Mouse (Mus musculus) lung, adult 2 months (tissue): Measurements from ENCODE around the gene Hpd. TPM values are rescaled to one million over a fixed set of nuclear protein-coding genes. Genes with fewer than 3 reads are reported as not detected.

Source experiments
- DNase-seq: peaks from one replicate; pipeline ENCODE4 v3.0.0; 2022
- H3K4me1 ChIP-seq: fragments of 200-500 bp; 2 replicates; pipeline ENCODE4 v1.6.1; 2011; ENCODE audit warnings: low read length; ENCODE audit not compliant: control insufficient read depth, insufficient read depth
- H3K4me3 ChIP-seq: fragments of 200-500 bp; replicated peaks from 2 replicates; pipeline ENCODE3; 2011; ENCODE audit warnings: low read depth, mild to moderate bottlenecking, control low read depth, low read length; ENCODE audit errors: extremely low read depth
- CTCF ChIP-seq: fragments of 200-500 bp; IDR thresholded peaks from 2 replicates; pipeline ENCODE4 v1.5.1; 2011; ENCODE audit warnings: mild to moderate bottlenecking, low read length, control low read depth; ENCODE audit not compliant: insufficient read depth
- POLR2A ChIP-seq: fragments of 200-500 bp; IDR thresholded peaks from 2 replicates; pipeline ENCODE4 v1.6.1; 2011; ENCODE audit warnings: low read depth, mild to moderate bottlenecking, control low read depth, low read length, borderline replicate concordance; ENCODE audit errors: extremely low read depth
- WGBS: fragments of 180-500 bp; shearing (Covaris S2); methylation state at CpG from one replicate; pipeline ENCODE4 v1.1.7; 2018; 5-methylcytosine and 5-hydroxymethylcytosine counted together
- polyA plus RNA-seq: library from polyadenylated mRNA; depleted of rRNA; stranded (reverse); fragments of >200 nt; gene quantifications from 2 replicates; pipeline ENCODE4 v1.2.3, GENCODE M21; 2012

Gene Hpd
- polyA plus RNA-seq, 1 experiment, result 2.2 TPM

DNA sequence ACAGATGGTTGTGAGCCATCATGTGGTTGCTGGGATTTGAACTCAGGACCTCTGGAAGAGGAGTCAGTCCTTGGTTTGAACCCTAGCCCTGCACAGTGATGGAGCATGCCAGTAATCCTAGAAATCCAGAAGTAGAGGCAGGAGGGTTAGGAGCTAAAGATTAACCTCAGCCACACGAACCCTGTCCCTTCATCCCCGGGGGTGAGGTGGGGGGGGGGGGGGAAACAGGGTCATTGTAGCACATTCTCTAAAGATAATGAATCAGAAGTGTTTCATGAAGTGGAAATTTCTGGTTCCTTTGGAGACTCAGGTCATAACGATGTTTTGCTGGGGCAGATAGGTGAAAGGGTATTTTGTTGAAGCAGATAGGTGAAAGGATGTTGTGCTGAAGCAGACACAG is 8.4 kb upstream of the Hpd start:
- no peak overlapping the region for H3K4me3 ChIP-seq
- TF ChIP-seq CTCF, result no peak
- TF ChIP-seq POLR2A, result no peak
- WGBS, result 54% methylated on average over 3 of the region's 3 CpGs
- DNase-seq, result no peak
- no peaks in the 10 kb centered on the region for H3K4me1 ChIP-seq

DNA sequence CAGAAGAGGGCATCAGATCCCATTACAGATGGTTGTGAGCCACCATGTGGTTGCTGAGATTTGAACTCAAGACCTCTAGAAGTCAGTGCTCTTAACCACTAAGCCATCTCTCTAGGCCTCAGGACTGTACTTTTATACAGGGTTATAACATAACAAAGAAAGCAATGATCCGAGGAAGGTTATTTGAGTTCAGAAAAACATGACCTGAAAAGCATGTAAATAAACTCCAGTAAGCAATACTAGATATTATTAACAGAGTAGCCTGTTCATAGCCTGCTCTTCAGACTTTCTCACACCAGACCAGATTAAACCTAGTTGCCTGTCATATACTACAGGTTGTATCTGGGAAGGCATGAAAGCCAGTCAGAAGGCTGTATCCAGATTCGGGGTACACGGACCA is 4.8 kb upstream of the Hpd start:
- WGBS, result 86% methylated on average over 3 of the region's 3 CpGs
- no peaks in the 10 kb centered on the region for H3K4me1 ChIP-seq
- no peak for TF ChIP-seq POLR2A
- TF ChIP-seq CTCF, result no peak
- no peak for DNase-seq
- no peak overlapping the region for H3K4me3 ChIP-seq

DNA sequence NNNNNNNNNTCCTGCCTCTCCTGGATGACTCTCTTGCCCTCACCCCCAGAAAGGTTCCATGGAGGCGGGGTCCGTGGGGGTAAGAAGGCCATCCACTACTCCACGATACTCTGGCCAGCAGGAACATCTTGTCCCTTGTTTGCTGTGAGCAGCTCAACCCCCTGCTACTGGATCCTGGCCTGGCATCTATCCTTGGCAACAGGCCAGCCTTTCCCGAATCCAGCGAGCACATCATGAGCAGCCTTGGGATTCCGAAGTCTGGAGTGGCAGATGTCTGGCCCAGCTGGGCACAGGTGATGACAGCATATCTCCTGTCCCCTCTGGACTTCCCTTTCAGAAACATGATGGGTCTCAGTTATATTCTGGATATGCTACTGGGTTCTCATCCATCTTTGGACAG is 3.4 kb upstream of the Hpd start:
- Histone ChIP-seq H3K4me1 (no peaks in the 10 kb centered on the region), H3K4me3 (no peak overlapping the region)
- WGBS, result 59% methylated on average over 6 of the region's 6 CpGs
- DNase-seq, result no peak
- TF ChIP-seq POLR2A, result no peak
- no peak for TF ChIP-seq CTCF

DNA sequence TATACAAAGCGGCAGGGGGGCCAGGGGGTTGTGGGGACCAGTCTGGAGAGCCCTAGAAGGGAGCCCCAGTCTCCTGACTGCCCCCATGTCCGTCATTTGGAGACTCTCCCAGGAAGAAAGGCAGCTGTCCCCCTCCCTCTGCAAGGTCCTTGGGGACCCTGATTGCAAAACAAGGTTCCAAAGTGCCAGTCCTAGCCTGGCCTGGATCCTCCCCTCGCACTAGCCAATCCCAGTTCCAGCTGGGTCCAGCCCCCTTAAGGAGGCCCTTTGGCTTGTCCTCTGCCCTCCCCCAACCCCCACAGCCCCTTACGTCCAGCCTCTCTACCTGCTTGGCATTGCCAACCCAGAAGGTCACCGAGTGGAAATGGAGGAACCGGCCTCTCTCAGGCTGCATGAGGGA is 991 bp downstream of the Hpd start:
- Histone ChIP-seq H3K4me1 (no peaks in the 10 kb centered on the region), H3K4me3 (no peak overlapping the region)
- no peak for TF ChIP-seq CTCF
- no peak for TF ChIP-seq POLR2A
- 79% methylated on average over 6 of the region's 6 CpGs for WGBS
- DNase-seq, result no peak

DNA sequence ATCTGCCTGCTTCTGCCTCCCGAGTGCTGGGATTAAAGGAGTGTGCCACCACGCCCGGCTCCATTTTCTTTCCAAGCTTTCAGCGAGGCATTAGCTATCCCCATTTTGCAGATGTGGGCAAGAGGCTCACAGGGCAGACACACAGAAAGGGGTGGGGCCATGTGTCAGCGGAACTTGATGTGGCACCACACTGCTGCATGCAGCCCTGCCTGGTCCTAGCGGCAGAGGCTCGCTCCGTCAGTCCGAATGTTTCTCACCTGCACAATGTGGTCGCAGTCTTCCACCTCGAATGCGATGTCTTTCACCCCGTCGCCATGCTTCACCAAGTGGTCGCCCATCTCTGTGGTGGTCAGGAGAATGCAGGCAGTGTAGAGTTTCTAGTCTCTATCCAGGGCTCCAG is 2.1 kb downstream of the Hpd start:
- no peak for TF ChIP-seq CTCF
- TF ChIP-seq POLR2A, result no peak
- DNase-seq, result no peak
- Histone ChIP-seq H3K4me1 (no peaks in the 10 kb centered on the region), H3K4me3 (no peak overlapping the region)
- WGBS, result 90% methylated on average over 15 of the region's 15 CpGs

DNA sequence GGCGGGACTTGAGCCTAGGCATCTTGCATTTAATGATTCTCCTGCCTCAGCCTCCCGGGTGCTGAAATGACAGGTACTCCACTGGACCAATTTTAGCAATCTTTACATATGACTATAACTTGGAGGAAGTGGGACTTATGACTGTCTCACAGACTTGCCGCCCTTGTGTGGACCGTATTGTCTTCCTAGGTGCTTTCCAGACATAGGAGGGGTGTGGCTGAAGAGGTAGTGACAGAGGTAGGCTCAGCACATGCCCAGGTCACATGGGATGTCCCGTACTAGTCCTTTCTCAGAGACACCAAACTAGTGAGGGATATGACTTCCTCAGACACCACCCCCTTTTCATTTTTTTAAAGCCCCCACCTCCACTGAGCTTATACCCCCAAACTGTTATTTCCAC is 3.7 kb downstream of the Hpd start:
- WGBS, result 79% methylated on average over 5 of the region's 5 CpGs
- Histone ChIP-seq H3K4me1 (no peaks in the 10 kb centered on the region), H3K4me3 (no peak overlapping the region)
- DNase-seq, result no peak
- TF ChIP-seq POLR2A (no peak), CTCF (no peak)

DNA sequence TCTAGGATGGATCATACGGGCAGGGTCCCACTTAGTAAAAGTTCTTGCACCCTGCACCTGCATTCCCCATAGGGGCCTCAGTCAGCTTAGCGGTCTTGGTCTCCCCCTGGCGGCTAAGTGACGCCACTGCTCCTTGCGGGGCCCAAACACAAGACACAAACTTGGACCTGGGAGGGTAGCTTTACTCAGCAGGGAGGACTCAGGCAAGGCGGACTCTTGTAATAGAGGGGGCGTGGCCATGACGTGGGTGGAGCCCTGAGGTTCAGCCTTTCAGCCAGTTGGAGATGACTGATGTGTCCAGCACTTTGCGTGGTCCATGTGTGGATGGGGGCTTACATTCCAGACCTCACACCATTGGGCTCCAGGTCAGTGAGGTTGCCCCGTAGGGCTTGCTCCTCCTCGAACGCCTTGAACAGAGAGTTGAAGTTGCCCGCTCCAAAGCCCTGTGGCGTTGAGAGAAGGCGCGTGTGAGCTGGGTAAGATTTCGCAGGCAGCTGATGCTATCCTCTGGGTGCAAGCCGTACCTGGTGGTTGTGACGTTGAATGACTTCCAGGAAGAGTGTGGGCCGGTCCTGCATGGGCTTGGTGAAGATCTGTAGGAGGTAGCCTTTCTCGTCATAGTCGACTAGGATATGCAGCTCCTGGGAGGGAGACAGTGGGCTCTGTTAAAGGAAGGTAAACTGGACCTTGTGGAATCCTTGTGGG is 10.7 kb downstream of the Hpd start:
- WGBS, result 15% methylated on average over 22 of the region's 22 CpGs
- H3K4me1 ChIP-seq, result no peaks in the 10 kb centered on the region
- DNase-seq, result peak; percentile 85
- TF ChIP-seq CTCF (peak; percentile 92), POLR2A (no peak)
- no peak overlapping the region for H3K4me3 ChIP-seq

DNA sequence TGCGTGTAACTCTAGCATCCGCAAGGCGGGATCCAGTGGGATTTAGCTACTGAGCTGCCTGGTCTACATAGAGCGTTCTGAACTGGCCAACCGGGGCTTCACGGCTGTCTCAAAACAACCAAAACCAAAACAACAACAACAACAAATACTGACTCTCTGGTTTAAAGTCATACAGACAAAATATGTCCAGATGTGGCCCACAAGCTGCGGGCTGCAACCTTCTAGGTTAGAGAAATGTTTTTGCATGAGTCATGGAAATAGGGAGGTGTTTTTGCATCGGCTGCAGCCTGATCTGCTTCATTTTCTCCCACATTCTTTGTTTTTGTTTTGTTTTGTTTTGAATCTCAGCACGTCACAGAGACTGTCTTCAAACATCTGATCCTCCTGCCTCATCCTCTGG is 12.2 kb downstream of the Hpd start:
- WGBS, result 72% methylated on average over 9 of the region's 9 CpGs
- no peak overlapping the region for H3K4me3 ChIP-seq
- DNase-seq, result no peak
- TF ChIP-seq POLR2A, result no peak
- TF ChIP-seq CTCF, result no peak
- no peaks in the 10 kb centered on the region for H3K4me1 ChIP-seq

DNA sequence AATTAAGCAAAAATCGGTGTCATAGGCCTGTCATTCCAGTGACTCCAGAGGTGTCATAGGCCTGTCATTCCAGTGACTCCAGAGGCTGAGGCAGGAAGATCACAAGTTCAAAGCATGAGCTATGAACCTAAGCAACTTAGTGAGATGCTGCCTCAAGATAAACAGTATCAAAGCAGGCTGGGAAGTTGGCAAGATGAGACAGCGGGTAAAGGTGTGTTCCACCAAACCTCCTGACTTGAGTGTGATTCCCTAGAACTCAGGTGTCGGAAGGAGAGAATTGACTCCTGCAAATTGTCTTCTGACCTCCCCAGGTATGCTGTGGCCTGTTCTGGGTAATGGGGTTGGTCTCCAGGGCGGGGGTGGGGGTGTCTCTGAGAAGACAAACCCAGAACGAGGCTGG is 13.2 kb downstream of the Hpd start, which contains the start of gene Psmd9:
Psmd9 (plus strand) TSS at position 130 of the 400 bp plus-strand sequence.
- H3K4me1 ChIP-seq, result no peaks in the 10 kb centered on the region
- no peak for DNase-seq
- TF ChIP-seq POLR2A, result no peak
- no peak for TF ChIP-seq CTCF
- WGBS, result 77% methylated on average over 5 of the region's 5 CpGs
- no peak within 1 kb of the TSS for H3K4me3 ChIP-seq

DNA sequence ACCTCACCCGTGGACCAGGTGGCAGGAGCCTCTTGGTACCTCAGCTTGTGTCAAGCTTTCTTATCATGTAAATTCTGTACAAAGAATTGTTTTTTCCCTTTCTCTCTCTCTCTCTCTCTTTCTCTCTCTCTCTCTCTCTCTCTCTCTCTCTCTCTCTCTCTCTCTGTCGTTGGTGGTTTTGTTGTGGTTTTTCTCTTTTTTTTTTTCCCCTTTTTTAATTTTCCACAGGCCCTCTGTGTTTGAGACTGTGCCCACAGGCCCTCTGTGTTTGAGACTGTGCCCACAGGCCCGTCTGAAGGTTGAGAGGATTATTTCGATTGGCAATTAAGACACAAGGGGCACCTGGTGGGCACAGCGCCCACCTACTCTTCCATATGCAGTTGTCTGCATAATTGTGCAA is 14.9 kb downstream of the Hpd start:
- TF ChIP-seq CTCF, result no peak
- TF ChIP-seq POLR2A, result no peak
- 53% methylated on average over 5 of the region's 5 CpGs for WGBS
- no peak overlapping the region for H3K4me3 ChIP-seq
- no peaks in the 10 kb centered on the region for H3K4me1 ChIP-seq
- DNase-seq, result no peak
